Mouse (Mus musculus) kidney, embryonic 15.5 days (tissue): ENCODE measurements around the gene Prkaa2. TPM values are rescaled to one million over a fixed set of nuclear protein-coding genes. Genes with fewer than 3 reads are reported as not detected.

Experiments
- ATAC-seq: fragments of 200-750 bp; cut with Nextera tagmentation; replicated peaks from 2 replicates; pipeline ENCODE4 v1.8.0; 2017; ENCODE audit warnings: moderate TSS enrichment; ENCODE audit not compliant: low FRiP score
- H3K27ac ChIP-seq: fragments of 300-500 bp; sonication (generic); 2 replicates; pipeline ENCODE4 v1.5.1; 2015; ENCODE audit warnings: mild to moderate bottlenecking, inconsistent platforms
- H3K27me3 ChIP-seq: fragments of 300-500 bp; sonication (generic); 2 replicates; pipeline ENCODE4 v1.6.1; 2015; ENCODE audit warnings: inconsistent platforms
- H3K36me3 ChIP-seq: fragments of 300-500 bp; sonication (generic); 2 replicates; pipeline ENCODE4 v1.6.1; 2015; ENCODE audit warnings: inconsistent platforms
- H3K4me1 ChIP-seq: fragments of 300-500 bp; sonication (generic); 2 replicates; pipeline ENCODE4 v1.6.1; 2015; ENCODE audit warnings: inconsistent platforms
- H3K4me2 ChIP-seq: fragments of 300-500 bp; sonication (generic); 2 replicates; pipeline ENCODE4 v1.6.1; 2015; ENCODE audit warnings: moderate library complexity, mild to moderate bottlenecking, inconsistent platforms
- H3K4me3 ChIP-seq: fragments of 300-500 bp; sonication (generic); replicated peaks from 2 replicates; pipeline ENCODE4 v1.5.1; 2015; ENCODE audit warnings: mild to moderate bottlenecking, inconsistent platforms
- H3K9ac ChIP-seq: fragments of 300-500 bp; sonication (generic); 2 replicates; pipeline ENCODE4 v1.6.1; 2015; ENCODE audit warnings: mild to moderate bottlenecking, inconsistent platforms
- H3K9me3 ChIP-seq: fragments of 300-500 bp; sonication (generic); replicated peaks from 2 replicates; pipeline ENCODE4 v1.6.1; 2016; ENCODE audit warnings: inconsistent platforms
- WGBS: fragments of 180-500 bp; shearing (Covaris S2); methylation state at CpG from one replicate; pipeline ENCODE4 v1.1.7; 2015; ENCODE audit warnings: mixed read lengths; 5-methylcytosine and 5-hydroxymethylcytosine counted together
- polyA plus RNA-seq: library from polyadenylated mRNA; unstranded; fragments of >200 nt; fragmentation: Nextera tagmentation; extraction: Ambion mirVana; gene quantifications from 2 replicates; pipeline ENCODE4 v1.2.1, GENCODE M21; 2015

Prkaa2 gene
- 6.1 and 6.2 TPM in 2 replicates for polyA plus RNA-seq

DNA sequence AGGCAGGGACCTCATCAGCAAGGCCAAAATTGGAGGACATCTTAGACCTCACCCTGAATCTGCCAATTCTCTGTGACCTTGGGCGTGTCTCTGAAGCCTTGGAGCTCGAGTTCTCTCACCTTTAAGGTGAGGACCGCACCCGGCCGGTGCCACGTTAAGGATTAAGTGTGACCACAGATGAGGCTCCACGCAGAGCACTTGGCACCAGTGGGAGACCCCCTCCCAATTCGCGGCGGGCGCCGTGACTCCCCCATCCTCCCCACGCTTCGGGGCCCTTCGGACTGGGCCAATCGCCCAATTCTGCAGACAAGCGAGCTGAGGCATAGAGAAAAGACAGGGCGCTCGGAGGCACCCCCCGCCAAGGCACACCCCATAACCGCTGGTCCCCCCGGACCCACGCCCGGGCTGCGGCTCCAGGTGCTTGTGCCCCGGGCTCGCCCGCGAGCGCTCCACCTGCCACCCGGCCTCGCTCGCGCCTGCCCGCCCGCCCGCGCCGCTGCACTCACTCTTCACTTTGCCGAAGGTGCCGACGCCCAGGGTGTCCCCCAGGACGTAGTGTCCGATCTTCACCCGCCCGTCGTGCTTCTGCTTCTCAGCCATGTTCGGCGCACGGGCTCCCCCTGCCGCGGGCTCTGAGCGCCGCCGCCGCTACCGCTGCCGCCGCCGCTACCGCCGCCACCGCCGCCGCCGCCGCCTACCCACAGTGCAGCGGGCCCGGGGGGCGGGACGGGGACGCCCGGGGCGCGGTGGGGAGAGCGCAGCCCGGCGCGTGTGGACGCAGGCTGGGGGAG lies at the start of gene Prkaa2:
Gene Prkaa2 (minus strand): TSS at position 692 of the 791 bp plus-strand sequence.
- under 1% methylated on average over 79 of the region's 80 CpGs for WGBS
- Histone ChIP-seq H3K4me3 (peak within 1 kb of the TSS; percentile 76), H3K4me2 (peak within 1 kb of the TSS; percentile 98), H3K27me3 (peaks cover 22% of the 10 kb centered on the region), H3K9me3 (no peaks in the 10 kb centered on the region), H3K4me1 (peaks cover 15% of the 10 kb centered on the region), H3K9ac (peak within 1 kb of the TSS; percentile 78), H3K36me3 (no peaks in the 10 kb centered on the region), H3K27ac (peak within 1 kb of the TSS; percentile 70)
- ATAC-seq = peak; percentile 90

DNA sequence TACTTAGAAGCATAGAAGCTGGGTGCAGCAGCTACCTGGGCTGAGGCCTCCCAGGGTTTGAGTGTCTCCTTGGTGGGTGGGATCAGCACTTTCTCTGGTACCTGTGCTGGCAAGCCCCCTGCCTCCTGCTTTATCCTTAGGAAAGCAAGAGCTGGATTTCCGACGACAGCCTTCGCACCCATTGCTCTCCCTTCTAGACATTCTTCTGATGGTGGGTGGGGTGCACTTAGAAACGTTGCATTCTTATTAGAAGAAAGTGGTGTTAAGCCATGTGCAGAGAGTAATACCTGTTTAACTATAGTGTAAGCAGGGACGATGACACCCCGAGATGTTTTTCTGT lies 49.8 kb upstream of the Prkaa2 start:
- Histone ChIP-seq H3K9me3 (no peaks in the 10 kb centered on the region), H3K27ac (no peak overlapping the region), H3K27me3 (no peaks in the 10 kb centered on the region), H3K9ac (peak overlapping the region; percentile 94), H3K4me3 (peak overlapping the region; percentile 85), H3K4me2 (peak overlapping the region; percentile 75), H3K36me3 (peaks cover 8% of the 10 kb centered on the region), H3K4me1 (peaks cover 30% of the 10 kb centered on the region)
- WGBS = 29% methylated on average over 6 of the region's 6 CpGs
- no peak for ATAC-seq

DNA sequence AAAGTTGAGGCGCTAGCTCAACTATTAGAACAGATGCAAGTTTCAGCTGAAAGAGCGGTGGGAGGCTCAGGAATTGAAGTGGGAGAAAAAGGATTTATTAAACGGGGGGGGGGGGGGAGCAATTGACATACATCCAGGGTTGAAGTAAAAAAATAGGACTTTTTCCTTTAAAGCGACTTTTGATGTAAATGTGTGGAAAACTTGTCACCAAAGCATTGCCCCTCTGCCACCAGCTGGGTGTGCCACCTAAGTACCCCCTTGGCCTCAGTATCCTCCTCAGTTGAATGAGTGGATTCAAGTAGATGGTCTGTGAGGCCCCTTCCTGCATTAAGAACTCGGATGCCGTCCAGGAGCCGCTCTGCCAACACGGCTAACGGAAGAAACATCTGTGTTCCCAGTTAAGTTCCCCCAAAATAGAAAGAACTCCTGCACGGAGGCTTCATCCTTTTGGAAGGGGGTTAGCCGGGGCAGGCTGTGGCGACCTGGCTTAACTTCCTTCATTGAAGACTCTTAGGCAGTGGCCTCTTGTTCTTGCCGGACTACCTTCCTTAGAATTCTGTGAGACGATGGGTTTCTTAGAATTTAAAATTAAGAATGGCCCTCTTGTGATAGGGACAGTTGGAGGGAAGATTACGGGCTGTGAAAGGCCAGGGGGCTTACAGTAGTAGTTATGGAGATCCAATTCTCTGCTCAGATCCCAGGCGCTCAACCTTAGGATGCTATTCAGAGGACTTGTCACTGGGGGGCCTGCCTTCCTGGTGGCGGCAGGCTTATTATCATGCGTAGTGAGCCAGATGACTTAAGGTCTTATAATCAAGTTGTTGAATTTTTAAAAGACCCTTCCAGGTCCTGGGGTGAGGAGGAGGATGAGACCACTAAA lies 49.2 kb upstream of the Prkaa2 start:
- peaks cover 30% of the 10 kb centered on the region for H3K4me1 ChIP-seq
- H3K4me3 ChIP-seq = peak overlapping the region; percentile 85
- 1% methylated on average over 18 of the region's 18 CpGs for WGBS
- no peaks in the 10 kb centered on the region for H3K9me3 ChIP-seq
- H3K36me3 ChIP-seq = peaks cover 8% of the 10 kb centered on the region
- peak overlapping the region; percentile 98 for H3K27ac ChIP-seq
- ATAC-seq = no peak
- H3K4me2 ChIP-seq = peak overlapping the region; percentile 75
- peak overlapping the region; percentile 94 for H3K9ac ChIP-seq
- no peaks in the 10 kb centered on the region for H3K27me3 ChIP-seq

DNA sequence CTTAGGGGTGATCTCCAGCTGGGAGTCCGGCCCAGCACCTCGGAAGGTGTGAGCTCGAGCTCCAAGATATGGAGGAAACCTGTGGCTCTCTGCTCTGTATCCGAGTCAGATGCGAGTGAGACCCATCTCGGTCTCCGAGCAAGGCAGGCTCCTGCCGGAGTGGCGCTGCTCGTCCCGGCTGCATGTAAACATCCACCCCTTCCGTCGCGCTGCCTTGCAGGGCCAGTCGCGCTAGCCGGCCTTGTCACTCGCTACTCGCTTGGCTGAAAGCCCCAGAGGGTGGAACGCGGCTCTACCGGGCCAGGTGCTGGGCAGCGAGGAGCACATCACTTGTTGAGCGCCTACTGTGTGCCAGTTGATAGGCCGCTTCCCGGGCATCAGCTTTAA lies 48.5 kb upstream of the Prkaa2 start:
- H3K36me3 ChIP-seq = peaks cover 8% of the 10 kb centered on the region
- peaks cover 28% of the 10 kb centered on the region; the same call in 1 of the 2 replicates for H3K4me1 ChIP-seq
- peak overlapping the region; percentile 98 for H3K27ac ChIP-seq
- peak overlapping the region; percentile 85 for H3K4me3 ChIP-seq
- WGBS = under 1% methylated on average over 26 of the region's 26 CpGs
- peak overlapping the region; percentile 75 for H3K4me2 ChIP-seq
- peak; percentile 66 for ATAC-seq
- no peaks in the 10 kb centered on the region for H3K9me3 ChIP-seq
- H3K27me3 ChIP-seq = no peaks in the 10 kb centered on the region
- H3K9ac ChIP-seq = peak overlapping the region; percentile 94

DNA sequence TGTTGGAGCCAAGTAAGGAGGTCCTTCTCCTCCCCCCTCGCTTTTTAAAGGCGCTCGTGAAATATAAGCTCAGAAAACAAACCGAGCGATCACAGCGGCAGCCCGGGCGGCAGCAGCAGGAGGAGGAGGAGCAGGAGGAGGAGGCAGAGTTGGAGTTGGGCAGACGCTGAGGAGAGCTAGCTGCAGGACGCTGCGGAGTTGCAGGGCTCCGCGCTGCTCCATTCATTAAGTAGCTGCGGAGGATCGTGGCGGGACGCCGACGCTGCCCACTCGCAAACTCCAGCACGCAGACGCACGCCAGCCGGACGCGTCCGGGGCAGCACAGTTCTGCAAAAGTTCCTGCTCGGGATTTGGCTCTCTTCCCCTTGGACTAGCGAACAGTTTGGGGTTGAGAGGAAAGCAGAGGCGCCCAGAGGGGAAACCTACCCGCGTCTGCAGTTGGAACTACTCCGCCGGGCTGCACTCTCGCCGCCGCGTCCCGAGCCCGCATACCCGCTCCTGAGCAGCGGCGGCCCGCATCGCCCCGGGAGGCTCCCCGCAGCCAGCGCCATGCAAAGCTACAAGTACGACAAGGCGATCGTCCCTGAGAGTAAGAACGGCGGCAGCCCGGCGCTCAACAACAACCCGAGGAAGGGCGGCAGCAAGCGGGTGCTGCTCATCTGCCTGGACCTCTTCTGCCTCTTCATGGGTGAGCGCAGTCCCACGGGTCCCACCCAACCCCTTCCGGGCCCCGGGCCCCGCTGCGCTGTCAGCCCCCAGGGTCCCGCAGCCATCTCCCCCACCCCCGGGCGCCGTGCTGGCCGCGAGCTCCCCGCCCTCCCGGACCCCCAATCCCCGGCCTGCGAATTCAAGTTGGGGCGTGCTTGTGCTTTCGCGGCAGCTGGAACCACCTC lies 47.8 kb upstream of the Prkaa2 start, which contains the start of gene Plpp3:
Gene Plpp3 (plus strand): TSS at position 72 of the 893 bp plus-strand sequence.
- peaks cover 24% of the 10 kb centered on the region; the same call in 1 of the 2 replicates for H3K4me1 ChIP-seq
- H3K27ac ChIP-seq = peak within 1 kb of the TSS; percentile 98
- H3K9me3 ChIP-seq = no peaks in the 10 kb centered on the region
- H3K9ac ChIP-seq = peak within 1 kb of the TSS; percentile 94
- peak within 1 kb of the TSS; percentile 75 for H3K4me2 ChIP-seq
- under 1% methylated on average over 76 of the region's 77 CpGs for WGBS
- H3K27me3 ChIP-seq = no peaks in the 10 kb centered on the region
- peaks cover 8% of the 10 kb centered on the region for H3K36me3 ChIP-seq
- peak; percentile 87 for ATAC-seq
- H3K4me3 ChIP-seq = peak within 1 kb of the TSS; percentile 85

- Histone ChIP-seq H3K9ac (peak overlapping the region; percentile 94; the same call in 1 of the 2 replicates), H3K9me3 (no peaks in the 10 kb centered on the region)
- ATAC-seq = no peak
These were observed 47.2 kb upstream of the Prkaa2 start for GRCm38 (mm10) chr4:105156955-105157275.

DNA sequence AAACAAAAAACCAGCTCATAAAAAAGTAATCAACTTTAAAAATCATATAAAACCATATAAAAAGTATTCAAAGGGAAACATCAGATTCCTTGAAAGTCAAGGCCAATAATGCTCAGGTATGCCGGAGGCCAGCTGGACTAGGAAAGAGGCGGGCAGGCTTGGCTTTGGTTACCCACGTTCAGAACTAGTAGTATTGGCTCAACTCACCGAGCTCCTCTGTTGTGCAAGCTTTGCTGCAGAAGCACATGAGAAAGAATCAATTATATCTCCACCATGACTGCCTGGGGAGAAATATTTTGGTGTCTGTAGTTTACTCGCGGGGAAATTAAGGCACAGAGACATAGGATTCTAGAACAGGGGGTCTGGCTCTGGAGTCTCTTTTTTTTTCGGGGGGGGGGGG lies 46.6 kb upstream of the Prkaa2 start:
- Histone ChIP-seq H3K4me3 (no peak overlapping the region), H3K9me3 (no peaks in the 10 kb centered on the region), H3K36me3 (peaks cover 5% of the 10 kb centered on the region), H3K4me1 (peaks cover 19% of the 10 kb centered on the region; the same call in 1 of the 2 replicates), H3K4me2 (peak overlapping the region; percentile 75), H3K9ac (no peak overlapping the region), H3K27me3 (no peaks in the 10 kb centered on the region), H3K27ac (no peak overlapping the region)
- ATAC-seq = no peak
- WGBS = 77% methylated on average over 7 of the region's 7 CpGs

More at GRCm38 (mm10) chr4:105156955-105157275, 47.2 kb upstream of the Prkaa2 start:
- Histone ChIP-seq H3K27me3 (no peaks in the 10 kb centered on the region), H3K27ac (peak overlapping the region; percentile 98), H3K4me2 (peak overlapping the region; percentile 75), H3K4me1 (peaks cover 19% of the 10 kb centered on the region; the same call in 1 of the 2 replicates), H3K4me3 (peak overlapping the region; percentile 85), H3K36me3 (peaks cover 8% of the 10 kb centered on the region)
- under 1% methylated on average over 4 of the region's 4 CpGs for WGBS

DNA sequence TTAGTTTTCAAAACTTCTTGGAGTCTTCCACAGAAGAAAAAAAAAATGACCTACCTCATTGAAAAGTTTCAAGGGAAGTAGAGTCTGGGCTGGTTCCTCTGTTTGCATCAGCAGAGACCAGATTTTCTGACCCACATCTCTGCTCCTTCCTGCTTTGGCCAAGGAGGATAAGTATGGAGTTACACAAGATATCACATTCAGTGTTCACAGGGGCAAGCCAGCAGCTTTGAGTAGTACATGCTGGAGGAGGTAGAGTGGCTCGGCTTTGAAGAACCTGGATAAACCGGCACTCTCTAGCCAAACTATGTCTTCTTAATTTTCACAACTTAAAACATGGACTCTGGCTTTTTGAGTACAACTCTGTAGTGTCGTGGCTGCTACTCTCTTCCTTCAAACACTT lies 43.5 kb upstream of the Prkaa2 start:
- H3K27ac ChIP-seq = no peak overlapping the region
- no peak overlapping the region for H3K4me2 ChIP-seq
- no peaks in the 10 kb centered on the region for H3K36me3 ChIP-seq
- H3K4me1 ChIP-seq = 0 out of 2 replicates have a peak, but pooled peaks cover 7% of the 10 kb centered on the region
- no peak for ATAC-seq
- 42% methylated on average over 3 of the region's 3 CpGs for WGBS
- no peaks in the 10 kb centered on the region for H3K9me3 ChIP-seq
- H3K4me3 ChIP-seq = no peak overlapping the region
- no peak overlapping the region for H3K9ac ChIP-seq
- no peaks in the 10 kb centered on the region for H3K27me3 ChIP-seq

DNA sequence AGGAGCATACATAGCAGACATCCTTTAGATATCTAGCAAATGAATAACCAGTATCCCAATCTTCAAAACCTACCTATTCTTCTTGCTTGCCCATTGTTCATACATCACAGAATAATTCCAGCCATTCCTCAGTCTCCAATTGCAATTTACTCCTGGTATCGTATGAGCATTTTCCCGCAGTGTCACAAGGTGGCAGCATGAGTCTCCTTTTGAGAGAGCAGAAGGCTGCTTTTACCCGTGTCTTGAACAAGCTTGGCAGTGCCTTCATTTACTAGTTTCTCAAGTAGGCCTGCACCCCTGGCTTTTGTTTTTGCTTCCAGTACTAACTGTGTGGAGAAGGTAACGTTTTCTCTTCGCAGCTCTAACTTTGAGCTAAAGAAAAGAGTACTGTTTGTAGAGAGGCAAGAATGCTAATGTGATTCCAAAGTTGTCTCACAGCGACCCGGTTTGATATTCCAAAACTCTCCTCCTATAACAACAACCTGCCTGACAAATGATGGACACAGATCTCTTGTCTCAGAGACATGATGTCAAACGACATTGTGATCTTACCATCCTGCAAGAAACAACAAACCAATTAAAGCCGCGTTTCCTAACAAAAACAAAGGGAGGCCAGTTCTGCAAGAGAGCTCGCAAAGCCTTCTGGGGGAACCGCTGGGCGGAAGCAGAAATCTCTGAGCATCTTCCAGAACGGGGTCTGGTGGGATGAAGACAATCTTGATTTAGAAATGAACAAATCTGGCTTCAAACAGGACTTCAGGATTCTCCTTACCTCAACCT lies 42.4 kb upstream of the Prkaa2 start:
- no peaks in the 10 kb centered on the region for H3K36me3 ChIP-seq
- H3K4me2 ChIP-seq = no peak overlapping the region
- ATAC-seq = no peak
- no peaks in the 10 kb centered on the region for H3K27me3 ChIP-seq
- H3K9me3 ChIP-seq = no peaks in the 10 kb centered on the region
- WGBS = 36% methylated on average over 14 of the region's 14 CpGs
- H3K9ac ChIP-seq = no peak overlapping the region
- H3K27ac ChIP-seq = no peak overlapping the region
- 0 out of 2 replicates have a peak, but pooled peaks cover 7% of the 10 kb centered on the region for H3K4me1 ChIP-seq
- H3K4me3 ChIP-seq = no peak overlapping the region

DNA sequence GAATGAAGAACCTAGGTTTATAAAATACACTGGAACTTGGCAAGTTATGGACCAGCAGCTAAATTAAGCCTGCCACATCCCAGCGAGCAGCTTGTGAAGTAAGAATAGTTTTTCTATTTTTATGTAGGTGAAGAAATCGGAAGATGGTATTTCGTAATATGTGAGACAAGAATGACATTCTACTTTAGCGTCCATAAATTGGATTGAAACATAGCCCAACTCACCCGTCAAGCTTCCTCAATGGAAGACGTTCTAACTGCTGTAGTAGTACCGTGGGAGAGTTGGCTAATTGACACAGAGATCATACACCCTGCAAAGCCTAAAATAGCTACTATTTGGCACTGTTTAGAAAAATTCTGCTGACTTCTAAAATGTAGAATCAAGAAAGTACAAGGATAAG lies 39.8 kb upstream of the Prkaa2 start:
- Histone ChIP-seq H3K27me3 (no peaks in the 10 kb centered on the region), H3K9me3 (no peaks in the 10 kb centered on the region), H3K27ac (no peak overlapping the region), H3K4me3 (no peak overlapping the region), H3K9ac (no peak overlapping the region), H3K36me3 (no peaks in the 10 kb centered on the region), H3K4me1 (0 out of 2 replicates have a peak, but pooled peaks cover 7% of the 10 kb centered on the region), H3K4me2 (no peak overlapping the region)
- ATAC-seq = no peak
- 78% methylated on average over 7 of the region's 7 CpGs for WGBS
